Mouse (Mus musculus): ENCODE results near the gene Impg2.
A peak's percentile ranks its signal among the peaks of the same experiment; 100 is the strongest.

Impg2 gene

GRCm38 (mm10) chr16:56204051-56204450, at the start of gene Impg2:
Gene Impg2, plus strand, starts transcription at chr16:56204313.
- no peak for DNase-seq (ENCODE audit: low spot score)

- DNase-seq (ENCODE audit: low spot score) = no peak
These were observed 40.6 kb upstream of the Impg2 start for GRCm38 (mm10) chr16:56163466-56163865.

GRCm38 (mm10) chr16:56170247-56170646, 33.9 kb upstream of the Impg2 start:
- no peak for DNase-seq (ENCODE audit: low spot score)

GRCm38 (mm10) chr16:56175867-56176581, 28.1 kb upstream of the Impg2 start:
- no peak for DNase-seq (ENCODE audit: low spot score)

GRCm38 (mm10) chr16:56186863-56187262, 17.2 kb upstream of the Impg2 start:
- DNase-seq (ENCODE audit: low spot score) = no peak

- no peak for DNase-seq (ENCODE audit: low spot score)
These were observed 15.9 kb upstream of the Impg2 start for GRCm38 (mm10) chr16:56188198-56188597.

- no peak for DNase-seq (ENCODE audit: low spot score)
These were observed 8.6 kb downstream of the Impg2 start for GRCm38 (mm10) chr16:56212740-56213139.

- no peak for DNase-seq (ENCODE audit: low spot score)
These were observed 23.6 kb downstream of the Impg2 start for GRCm38 (mm10) chr16:56227686-56228085.

- no peak for DNase-seq (ENCODE audit: low spot score)
These were observed 25.3 kb downstream of the Impg2 start for GRCm38 (mm10) chr16:56229455-56229854.

GRCm38 (mm10) chr16:56231300-56231699, 27.2 kb downstream of the Impg2 start:
- peak; percentile 18 for DNase-seq (ENCODE audit: low spot score)

- no peak for DNase-seq (ENCODE audit: low spot score)
These were observed 28.6 kb downstream of the Impg2 start for GRCm38 (mm10) chr16:56232736-56233135.

- no peak for DNase-seq (ENCODE audit: low spot score)
These were observed 41.9 kb downstream of the Impg2 start for GRCm38 (mm10) chr16:56246031-56246430.

- DNase-seq (ENCODE audit: low spot score) = no peak
These were observed 69.8 kb downstream of the Impg2 start for GRCm38 (mm10) chr16:56273917-56274316.

GRCm38 (mm10) chr16:56279060-56279459, 74.9 kb downstream of the Impg2 start:
- no peak for DNase-seq (ENCODE audit: low spot score)

GRCm38 (mm10) chr16:56279752-56280151, 75.6 kb downstream of the Impg2 start:
- no peak for DNase-seq (ENCODE audit: low spot score)

GRCm38 (mm10) chr16:56281336-56281735, 77.2 kb downstream of the Impg2 start:
- DNase-seq (ENCODE audit: low spot score) = no peak

GRCm38 (mm10) chr16:56283330-56283729, 79.2 kb downstream of the Impg2 start:
- no peak for DNase-seq (ENCODE audit: low spot score)

GRCm38 (mm10) chr16:56283873-56284272, 79.8 kb downstream of the Impg2 start:
- DNase-seq (ENCODE audit: low spot score) = no peak

GRCm38 (mm10) chr16:56286076-56286475, 82.0 kb downstream of the Impg2 start:
- no peak for DNase-seq (ENCODE audit: low spot score)

- DNase-seq (ENCODE audit: low spot score) = no peak
These were observed 82.9 kb downstream of the Impg2 start for GRCm38 (mm10) chr16:56286977-56287376.

GRCm38 (mm10) chr16:56294887-56295286, 90.8 kb downstream of the Impg2 start:
- no peak for DNase-seq (ENCODE audit: low spot score)

- no peak for DNase-seq (ENCODE audit: low spot score)
These were observed 92.0 kb downstream of the Impg2 start for GRCm38 (mm10) chr16:56295888-56296648.

- DNase-seq (ENCODE audit: low spot score) = no peak
These were observed 94.1 kb downstream of the Impg2 start for GRCm38 (mm10) chr16:56298248-56298647.
